Mouse (Mus musculus) embryo, embryonic 10 days (tissue): ENCODE results near the gene Rars.
"Not testable (repeated sequence)": the region's sequence is repeated elsewhere in the genome, so short reads cannot be mapped to it uniquely, and the experiment has no call there.

Experiments
- DNase-seq: peaks from one replicate; pipeline ENCODE4 v3.0.0-alpha.2; 2015; ENCODE audit warnings: low spot score

Rars gene

GRCm38 (mm10) chr11:35838345-35839338 is 4.3 kb upstream of the Rars start:
- peak; percentile 97 for DNase-seq

GRCm38 (mm10) chr11:35837156-35838126 is 3.1 kb upstream of the Rars start:
- DNase-seq = no peak

GRCm38 (mm10) chr11:35833270-35833669 is 1.0 kb downstream of the Rars start:
- DNase-seq = no peak

GRCm38 (mm10) chr11:35832139-35832538 is 2.2 kb downstream of the Rars start:
- DNase-seq = no peak

- no peak for DNase-seq
Measured at GRCm38 (mm10) chr11:35827714-35828113, 6.6 kb downstream of the Rars start.

GRCm38 (mm10) chr11:35816316-35816715 is 18.0 kb downstream of the Rars start:
- no peak for DNase-seq

GRCm38 (mm10) chr11:35811458-35811857 is 22.8 kb downstream of the Rars start:
- no peak for DNase-seq

GRCm38 (mm10) chr11:35801332-35801731 is 33.0 kb downstream of the Rars start:
- no peak for DNase-seq

GRCm38 (mm10) chr11:35798874-35799273 is 35.4 kb downstream of the Rars start, which contains the start of gene Fbll1:
Gene Fbll1 (minus strand): TSS chr11:35798884.
- peak; percentile 93 for DNase-seq

- peak; percentile 20 for DNase-seq
Measured at GRCm38 (mm10) chr11:35798495-35798820, 35.8 kb downstream of the Rars start.

GRCm38 (mm10) chr11:35797751-35798494 is 36.4 kb downstream of the Rars start:
- peak; percentile 21 for DNase-seq

GRCm38 (mm10) chr11:35792800-35793199 is 41.5 kb downstream of the Rars start:
- not testable (repeated sequence) for DNase-seq

GRCm38 (mm10) chr11:35788443-35788842 is 45.9 kb downstream of the Rars start:
- DNase-seq = no peak

GRCm38 (mm10) chr11:35784537-35784936 is 49.8 kb downstream of the Rars start:
- DNase-seq = no peak

- no peak for DNase-seq
Measured at GRCm38 (mm10) chr11:35784002-35784401, 50.3 kb downstream of the Rars start.

GRCm38 (mm10) chr11:35783038-35783437 is 51.3 kb downstream of the Rars start:
- DNase-seq = no peak

- no peak for DNase-seq
Measured at GRCm38 (mm10) chr11:35782444-35782843, 51.9 kb downstream of the Rars start.

- DNase-seq = no peak
Measured at GRCm38 (mm10) chr11:35780336-35780735, 54.0 kb downstream of the Rars start.

GRCm38 (mm10) chr11:35776452-35776851 is 57.9 kb downstream of the Rars start:
- DNase-seq = no peak

GRCm38 (mm10) chr11:35775606-35776005 is 58.7 kb downstream of the Rars start:
- no peak for DNase-seq

- DNase-seq = no peak
Measured at GRCm38 (mm10) chr11:35770741-35771504, 63.4 kb downstream of the Rars start.
